Mouse (Mus musculus): ENCODE results near the gene Olfr463.

The Olfr463 gene

DNA sequence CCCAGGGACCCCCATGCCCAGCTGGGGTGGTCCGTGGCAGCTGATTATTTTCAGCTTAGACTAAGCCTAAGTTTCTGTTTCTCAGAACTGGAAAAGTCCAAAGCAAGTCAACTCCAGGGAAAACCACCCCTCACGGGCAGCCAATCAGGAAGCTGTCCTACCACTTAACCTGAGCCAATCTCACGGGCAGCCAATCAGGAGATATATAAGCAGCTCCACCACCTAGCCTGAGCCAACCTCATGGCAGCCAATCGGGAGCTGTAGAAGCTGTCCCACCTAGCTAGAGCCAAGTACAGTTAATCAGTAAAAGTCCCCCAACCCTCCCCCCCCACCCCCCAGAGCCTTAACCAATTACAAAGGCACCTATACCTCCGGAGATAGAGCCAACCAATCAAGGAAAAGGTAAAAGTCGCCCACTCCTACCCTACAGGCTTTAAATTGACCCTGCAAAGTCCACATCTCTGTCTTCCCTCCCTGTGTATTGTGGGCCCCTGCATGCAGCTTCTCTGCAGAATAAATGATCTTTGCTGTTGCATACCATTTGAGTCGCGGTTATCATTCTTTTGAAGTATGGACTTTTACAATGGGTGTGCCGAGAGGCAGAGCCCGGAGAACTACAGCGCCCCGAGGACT lies 50.1 kb downstream of the Olfr463 start:
- DNase-seq (ENCODE audit: low read depth), result no peak
